Mouse (Mus musculus): Measurements from ENCODE around the gene Polr2b.

Gene Polr2b

DNA sequence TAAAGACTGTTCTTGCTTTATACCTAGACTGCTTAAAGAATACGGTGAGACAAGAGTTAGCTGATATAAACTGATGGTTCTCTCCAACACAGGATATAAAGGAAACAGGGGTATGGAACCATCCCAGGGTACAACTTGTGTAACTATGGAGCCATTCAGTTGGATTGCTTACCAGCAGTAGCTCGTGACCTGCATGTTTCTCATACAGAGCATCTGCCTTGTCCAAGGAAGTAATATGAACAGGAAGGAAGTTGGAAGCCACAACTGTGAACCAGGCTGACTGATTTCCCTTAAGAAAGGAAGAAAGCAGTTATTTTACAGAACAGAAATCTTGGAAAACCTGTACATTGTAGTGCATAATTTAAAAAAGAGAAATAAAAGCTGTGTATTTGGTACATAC, 10.5 kb upstream of the Polr2b start:
- no peak for DNase-seq (ENCODE audit: low spot score)

DNA sequence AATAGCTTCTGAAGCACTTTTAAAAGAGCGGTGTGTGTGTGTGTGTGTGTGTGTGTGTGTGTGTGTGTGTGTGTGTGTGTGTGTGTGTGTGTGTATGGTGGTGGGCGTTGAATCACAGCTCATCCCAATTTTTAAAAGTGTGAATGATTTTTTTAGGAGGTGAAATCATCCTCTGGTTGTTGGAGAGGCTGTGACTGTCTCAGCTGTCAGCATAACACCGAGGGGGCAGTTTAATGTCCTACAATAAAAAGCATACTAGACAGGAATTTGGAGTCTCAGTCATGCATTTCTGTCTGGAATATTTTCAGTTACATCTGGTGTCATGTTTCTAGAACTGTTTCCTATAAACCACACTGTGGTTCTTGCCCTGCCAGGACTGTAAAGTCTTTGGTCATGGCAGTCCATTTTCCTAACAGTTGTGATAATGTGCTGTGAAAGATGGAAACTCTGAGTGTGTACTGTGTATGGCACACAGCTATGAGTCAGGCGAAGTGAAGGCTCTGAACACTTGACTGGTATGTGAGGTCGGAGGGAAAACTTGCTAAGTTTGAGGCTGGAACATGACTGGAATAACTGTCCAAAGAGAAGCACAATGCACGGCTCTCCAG, 8.5 kb upstream of the Polr2b start:
- DNase-seq (ENCODE audit: low spot score), result no peak

DNA sequence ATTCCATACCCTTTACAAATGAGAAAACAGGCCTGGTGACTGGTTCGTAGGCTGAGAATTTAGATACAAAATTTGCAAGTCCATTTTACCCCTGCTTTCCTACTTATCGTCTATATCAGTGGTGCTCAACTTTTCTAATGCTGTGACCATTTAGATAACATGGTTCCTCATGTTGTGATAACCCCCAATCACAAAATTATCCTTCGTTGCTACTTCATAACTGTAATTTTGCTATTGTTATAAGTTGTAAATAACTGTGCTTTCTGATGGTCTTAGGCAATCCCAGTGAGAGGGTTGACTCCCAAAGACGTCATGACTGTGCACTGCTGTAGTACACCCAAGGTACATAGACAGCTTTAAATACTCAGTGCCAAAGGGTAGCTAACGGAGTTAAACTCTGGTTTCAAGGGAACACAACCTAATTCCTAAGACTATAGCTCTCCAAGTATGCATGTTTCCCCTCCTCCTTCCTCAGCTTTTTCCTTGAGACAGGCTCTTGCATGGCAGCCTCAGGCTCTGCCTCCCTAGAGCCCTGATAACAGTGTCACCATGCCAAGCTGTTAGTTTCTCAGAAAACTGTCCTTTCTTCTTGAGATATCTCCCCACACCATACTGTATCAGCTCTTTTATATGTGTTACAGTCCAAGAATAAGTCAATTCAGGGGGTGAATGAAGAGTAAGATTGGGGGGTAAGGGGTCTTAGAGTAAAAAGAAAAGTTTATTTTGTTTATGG, 2.0 kb upstream of the Polr2b start:
- DNase-seq (ENCODE audit: low spot score), result no peak

DNA sequence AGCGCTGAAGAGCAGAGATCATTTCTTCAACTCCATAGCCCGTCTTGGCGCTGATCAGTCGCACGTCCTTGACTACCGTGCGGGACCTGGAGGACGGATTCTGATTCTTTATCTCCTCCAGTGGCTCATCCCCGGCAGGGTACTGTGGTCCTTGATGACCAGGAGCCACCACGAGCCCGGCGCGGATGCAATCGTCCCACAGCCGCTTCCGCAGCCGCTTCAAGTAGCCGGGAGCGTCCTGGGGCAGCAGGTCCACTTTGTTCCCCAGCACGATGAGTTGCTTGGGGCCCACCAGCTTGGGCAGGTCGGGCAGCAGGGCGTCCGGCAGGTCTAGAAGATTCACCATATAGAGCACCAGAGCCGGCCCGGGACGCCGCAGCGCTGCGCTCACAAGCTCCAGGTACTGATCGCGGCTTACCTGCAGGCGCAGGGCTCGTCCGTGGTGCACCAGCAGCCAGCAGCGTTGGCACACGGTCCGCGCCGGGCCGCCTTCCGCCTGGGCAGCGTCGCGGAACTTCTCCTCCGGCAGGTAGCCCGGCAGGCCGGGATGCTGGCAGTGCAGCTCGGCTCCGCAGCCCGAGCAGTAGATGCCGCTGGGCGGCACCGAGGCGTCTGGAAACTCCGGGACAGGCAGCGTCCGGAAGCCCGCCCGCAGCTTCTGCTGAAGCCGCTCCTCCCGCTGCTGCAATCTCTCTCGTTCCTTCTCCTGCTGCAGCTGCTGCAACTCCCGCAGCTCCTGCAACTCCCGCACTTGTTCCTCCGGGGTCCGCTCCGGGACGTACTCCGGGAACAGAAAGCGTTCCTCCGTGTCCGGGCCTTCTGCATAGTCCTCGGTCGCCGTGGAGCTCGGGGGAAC, 668 bp upstream of the Polr2b start:
- peak; percentile 24 for DNase-seq (ENCODE audit: low spot score)

DNA sequence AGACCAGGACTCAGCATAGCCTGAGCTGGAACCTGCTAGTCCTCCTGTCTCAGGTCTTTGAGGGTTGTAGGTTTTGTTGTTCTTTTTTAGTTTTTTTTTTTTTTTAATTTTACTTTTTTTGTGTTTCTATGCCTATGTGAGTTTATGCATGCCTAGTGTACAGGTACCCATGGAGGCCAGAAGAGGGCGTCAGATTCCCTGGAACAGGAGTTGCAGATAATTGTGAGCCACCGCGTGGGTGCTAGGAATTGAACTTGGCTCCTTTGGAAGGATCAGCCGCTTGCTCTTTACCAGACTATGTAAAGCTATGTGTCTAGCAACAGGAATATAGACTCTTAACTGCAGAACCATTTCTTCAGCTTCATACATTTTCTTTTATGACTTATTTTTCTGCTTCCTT, 4.3 kb downstream of the Polr2b start:
- no peak for DNase-seq (ENCODE audit: low spot score)

DNA sequence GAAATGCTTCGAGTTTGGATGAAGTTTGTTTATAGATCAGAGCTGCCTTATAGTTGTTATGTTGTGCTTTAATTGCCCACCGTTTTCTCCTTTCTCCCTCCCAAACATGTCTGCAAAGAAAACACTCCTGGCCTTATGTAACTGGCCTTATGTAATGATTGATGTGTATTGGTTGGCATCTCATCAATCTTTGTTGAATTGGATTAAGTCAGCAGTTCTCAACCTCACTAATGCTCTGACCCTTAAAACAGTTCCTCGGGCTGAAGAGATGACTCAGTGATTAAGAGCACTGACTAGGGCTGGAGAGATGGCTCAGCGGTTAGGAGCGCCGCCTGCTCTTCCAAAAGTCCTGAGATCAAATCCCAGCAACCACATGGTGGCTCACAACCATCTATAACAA, 5.0 kb downstream of the Polr2b start:
- DNase-seq (ENCODE audit: low spot score), result no peak

DNA sequence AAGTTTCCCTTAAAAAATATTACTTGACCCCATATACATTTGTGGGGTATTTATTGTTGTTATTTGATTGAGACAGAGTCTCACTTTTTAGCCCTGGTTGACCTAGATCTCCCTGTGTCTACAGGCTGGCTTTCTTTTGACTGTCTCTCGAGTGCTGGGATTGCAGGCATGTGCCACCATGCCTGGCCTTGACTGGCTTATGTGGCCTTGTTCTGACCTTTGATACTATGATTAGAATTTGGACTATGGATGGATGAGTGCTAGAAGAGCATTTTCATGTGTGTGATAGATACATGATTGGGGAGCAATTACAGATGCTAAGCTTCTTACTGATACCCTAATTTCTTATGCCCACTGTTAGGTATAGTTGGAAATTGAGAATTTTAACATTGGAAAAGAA, 15.0 kb downstream of the Polr2b start:
- DNase-seq (ENCODE audit: low spot score), result no peak

DNA sequence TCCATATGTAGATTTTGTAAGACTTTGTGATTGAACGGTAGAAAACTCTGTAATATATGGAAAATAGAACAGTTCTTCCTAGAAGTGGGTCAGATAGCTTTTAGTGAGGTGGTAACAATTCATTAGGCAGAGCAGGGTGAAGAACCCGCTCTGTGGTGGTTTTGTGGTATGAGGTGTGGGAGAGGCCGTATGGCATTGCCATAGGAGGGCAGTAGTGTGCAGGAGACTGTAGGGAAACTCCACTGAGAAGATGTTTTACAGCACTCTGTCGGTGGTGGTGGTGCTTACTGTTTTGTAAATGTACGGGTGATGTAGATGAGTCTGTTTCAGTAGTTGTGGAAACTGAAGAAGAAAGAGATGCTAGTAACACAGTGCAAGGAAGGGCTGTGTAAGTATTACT, 20.2 kb downstream of the Polr2b start:
- DNase-seq (ENCODE audit: low spot score), result no peak

DNA sequence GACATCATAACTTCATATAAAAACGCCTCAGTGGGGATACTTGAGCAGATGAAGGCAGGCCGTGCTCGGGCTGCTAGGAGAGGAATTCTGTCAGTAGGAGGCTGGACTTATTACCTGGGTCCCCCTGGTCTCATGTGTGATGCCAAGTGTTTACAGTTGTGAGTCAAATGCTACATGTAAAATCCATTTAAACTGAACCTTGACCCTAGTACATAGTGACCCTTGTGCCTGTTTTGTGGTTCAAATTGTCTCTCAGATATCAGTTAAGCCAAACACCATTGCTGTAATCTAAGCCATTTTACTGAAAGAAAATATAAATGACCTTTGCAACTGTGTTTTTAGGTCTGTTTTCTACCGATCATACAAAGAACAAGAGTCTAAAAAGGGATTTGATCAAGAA, 30.1 kb downstream of the Polr2b start:
- no peak for DNase-seq (ENCODE audit: low spot score)

DNA sequence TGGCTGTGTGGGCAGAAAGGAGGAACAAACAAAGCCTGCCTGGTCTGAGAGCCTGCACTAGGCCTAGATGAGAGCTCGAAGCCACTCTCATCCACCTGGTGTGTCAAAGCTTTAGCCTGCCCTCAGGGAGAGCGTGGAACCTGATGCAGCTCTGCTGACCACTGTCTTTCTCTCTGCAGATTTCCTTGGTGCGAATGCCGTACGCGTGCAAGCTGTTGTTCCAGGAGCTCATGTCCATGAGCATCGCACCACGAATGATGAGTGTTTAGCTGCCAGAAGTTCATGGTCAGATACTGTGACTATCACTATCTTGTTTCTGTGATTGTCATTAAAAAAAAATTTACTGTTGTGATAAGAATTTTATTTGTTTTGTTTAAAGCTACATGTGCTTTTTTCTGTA, 39.0 kb downstream of the Polr2b start:
- DNase-seq (ENCODE audit: low spot score), result no peak

DNA sequence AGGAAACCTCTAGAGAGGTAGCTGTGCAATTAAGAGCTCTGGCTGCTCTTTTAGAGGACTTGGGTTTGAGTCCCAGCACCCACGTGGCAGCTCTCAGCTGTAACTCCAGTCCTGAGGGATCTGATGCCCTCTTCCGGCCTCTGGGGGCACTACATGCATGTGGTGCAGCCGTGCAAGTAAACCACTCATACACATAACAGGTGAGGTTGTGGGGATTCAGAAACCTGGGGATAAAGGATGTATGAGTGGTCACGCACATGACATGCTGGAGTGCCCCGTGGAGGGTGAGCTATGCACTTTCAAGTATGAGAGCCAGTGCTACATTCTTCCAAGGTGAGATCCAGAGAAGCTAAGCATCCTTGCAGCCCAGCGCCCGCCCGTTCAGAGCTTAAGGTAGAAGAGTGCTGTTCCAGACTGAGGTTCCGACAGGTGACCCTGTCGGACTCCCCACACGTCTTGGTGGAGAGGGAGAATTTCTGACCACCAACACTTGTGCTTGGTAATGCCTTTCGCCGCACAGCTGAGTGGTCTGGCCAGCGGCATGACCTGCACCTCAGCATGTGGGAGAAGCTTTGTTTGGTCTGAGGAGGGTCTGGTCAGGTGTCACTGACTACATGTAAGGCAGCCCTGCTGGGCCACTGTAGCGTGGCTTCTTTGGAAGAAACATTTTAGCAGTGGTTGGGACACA, 40.2 kb downstream of the Polr2b start:
- no peak for DNase-seq (ENCODE audit: low spot score)

DNA sequence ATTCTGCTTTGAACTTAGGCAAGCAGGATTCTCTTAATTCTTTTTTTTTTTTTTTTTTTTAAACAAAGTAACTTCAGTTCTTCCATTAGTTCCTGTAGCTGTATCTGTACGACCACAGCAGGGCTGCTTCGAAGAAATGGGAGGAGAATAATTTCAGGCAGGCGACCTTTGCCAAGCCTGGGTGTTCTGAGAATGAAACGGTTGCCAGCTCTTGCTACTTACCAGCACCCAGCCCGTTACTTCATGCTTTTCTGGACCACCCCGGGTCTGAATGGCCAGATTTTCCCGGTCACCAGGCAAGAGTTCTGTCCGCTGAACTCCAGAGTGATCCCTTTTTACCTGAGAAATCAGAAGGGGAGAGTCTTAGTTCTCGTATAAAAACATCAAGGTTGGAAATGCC, 41.7 kb downstream of the Polr2b start:
- no peak for DNase-seq (ENCODE audit: low spot score)

DNA sequence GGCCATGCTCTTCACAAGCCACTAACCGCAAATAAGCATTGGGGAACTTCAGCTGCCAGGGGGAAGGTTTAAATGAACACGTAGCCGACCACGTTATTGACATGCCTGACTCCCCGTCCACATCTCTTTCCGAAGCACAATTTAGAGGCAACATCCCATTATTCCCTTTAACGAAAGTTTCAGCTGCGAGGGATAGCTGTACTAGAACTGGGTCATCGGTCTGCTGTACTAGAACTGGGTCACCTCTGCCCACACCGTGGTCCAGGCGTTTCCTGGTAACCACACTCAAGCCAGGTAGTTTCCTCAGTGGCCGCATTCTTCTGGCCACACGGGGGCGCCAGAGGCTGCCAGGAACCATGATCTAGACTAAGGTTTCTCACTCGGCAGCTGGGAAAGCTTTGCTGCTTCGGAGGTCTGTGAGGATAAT, 44.4 kb downstream of the Polr2b start:
- peak; percentile 90 for DNase-seq (ENCODE audit: low spot score)

DNA sequence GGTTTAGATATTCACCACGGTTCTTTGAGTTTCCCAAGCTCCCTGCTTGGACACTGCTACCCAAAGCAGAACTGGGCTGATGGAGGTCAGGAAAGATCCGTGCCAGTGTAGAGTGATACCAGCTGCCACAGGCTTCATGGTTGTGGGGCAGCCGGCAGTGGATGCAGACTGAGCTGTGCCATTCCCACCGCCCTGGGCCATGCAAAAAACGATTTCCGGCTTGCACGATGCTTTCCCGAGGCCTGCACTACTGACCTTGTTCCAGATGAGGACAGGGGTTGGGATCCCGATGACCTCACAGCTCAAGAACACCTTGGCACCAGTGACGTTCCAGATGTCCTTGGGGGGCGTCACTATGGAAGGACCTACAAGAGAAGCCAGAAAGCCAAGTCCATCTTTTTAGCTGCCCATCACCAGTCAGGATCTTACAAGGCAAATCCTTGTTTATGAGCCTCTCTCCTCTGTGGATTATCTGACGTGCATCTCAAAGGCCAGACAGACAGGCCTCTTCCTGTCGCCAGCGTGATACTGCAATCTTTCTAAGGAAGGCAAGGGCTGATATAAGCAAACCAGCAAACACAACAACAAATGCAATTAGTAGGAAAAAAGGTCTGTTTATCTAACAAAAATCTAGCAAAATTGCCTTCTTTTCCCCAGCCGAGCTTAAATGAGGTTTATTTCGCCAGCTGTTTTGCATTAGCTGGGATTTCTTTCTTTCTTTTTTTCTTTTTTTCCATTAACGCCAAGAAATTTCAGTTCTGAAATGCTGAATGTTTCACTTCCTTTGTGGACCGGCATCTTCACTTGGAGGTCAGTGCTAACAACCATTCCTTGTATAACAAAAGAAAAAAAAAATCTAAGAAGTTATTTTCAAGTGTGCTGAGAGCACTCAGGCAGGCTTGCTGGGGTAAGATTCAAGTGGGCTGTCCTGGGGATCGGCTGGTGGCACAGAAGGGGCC, 45.6 kb downstream of the Polr2b start:
- peak; percentile 61 for DNase-seq (ENCODE audit: low spot score)

DNA sequence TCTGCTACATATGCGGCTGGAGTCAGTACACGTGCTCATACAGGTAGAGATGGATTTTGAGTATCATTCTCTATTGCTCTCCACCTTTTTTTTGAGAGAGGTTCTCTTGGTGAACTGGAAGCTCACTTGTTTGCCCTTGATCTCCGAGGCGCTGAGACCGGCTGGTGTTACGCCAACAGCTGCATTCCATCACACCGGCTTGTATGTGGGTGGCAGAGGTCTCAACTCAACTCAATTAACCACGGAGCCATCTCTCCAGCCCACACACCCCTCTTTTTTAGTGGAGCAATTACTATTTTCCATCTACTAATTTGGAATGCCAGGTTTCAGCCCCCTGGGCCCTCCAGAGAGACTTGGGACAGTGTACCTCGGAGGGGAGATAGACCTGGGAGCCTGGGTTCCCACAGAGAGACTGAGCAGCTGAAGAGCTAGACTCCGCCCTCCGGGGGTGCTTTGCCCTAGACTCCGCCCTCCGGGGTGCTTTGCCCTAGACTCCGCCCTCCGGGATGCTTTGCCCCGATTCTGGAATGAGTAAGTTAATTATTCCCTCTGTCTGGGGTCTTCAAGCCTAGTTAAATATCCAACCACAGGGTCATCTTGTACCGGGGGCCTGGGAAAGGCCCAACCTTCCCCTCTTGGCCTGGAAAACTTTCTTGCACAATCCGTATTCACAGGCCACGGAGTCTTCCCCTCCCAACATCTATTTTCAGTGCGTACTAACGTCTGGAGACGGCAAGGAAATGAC, 47.6 kb downstream of the Polr2b start:
- peak; percentile 59 for DNase-seq (ENCODE audit: low spot score)

DNA sequence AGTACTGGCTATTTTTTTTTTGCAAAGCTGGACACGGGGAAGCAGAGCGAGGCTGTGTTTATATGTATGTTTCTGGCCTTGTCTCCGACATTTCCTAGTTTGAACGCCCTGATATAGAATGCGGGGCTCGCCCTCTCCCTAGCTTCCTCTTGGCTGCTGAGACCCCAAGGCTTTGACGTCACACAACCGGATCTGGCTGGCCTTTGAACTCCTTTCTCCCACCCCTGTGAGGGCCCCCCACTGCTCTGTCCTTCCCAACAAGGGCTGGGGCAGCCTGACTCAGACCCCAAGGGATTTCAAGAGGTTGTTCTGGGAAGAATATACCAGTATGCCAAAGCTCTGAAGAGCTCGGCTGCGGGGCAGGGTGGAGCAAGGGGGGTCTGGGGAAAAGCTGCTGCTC, 48.4 kb downstream of the Polr2b start:
- peak; percentile 60 for DNase-seq (ENCODE audit: low spot score)

DNA sequence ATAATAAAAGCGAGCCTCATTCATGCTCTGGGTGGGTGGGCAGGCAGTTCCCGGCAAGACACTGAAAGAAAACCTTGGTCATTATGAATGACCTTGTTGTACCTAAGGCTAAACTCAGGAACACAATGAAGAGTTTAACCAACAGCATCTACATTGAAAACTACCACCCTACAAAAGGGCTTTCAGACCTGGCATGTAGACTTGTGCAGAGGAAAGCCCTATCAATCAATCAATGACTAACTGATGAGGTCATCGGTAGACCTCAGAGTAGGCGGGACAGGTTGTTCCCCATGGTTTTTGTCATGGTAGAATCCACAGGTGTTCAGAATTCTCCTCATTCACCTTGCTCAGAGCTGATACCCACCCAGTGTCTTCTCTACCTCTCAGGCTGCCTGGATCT, 50.0 kb downstream of the Polr2b start:
- DNase-seq (ENCODE audit: low spot score), result no peak

DNA sequence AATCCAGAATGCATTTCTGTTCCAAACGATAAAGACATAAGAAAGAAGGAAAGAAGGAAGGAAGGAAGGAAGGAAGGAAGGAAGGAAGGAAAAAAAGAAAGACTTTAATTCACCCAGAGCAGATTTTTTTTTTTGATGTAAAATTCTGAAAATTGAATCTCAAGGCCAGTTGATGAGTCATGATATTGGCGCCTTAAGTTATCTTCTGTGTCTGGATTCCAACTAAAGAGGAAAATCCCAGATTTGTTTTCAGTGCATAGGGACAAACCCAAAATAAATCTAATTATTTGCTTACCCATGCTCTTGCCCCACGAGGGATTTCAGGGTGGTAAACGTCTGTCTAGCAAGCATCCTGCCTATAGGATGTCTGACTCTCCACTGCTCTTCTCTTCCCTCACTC, 51.1 kb downstream of the Polr2b start:
- no peak for DNase-seq (ENCODE audit: low spot score)

DNA sequence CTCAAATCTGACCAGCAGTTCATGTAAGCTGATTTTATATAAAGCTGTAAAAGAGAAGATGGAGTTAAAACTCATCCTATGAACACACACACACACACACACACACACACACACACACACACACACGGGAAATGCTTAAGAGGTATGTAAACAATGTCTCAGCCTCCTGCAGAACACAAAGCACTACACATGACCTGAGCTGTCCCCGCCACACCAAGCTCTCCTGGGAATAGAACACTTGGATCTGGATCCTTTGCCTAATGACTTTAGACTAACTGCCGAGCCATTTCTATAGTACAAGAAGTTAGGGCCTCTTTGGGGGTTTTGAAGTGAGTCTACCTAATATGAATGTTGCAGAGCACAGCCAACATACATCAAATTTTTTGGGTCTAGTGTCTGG, 52.2 kb downstream of the Polr2b start:
- no peak for DNase-seq (ENCODE audit: low spot score)

DNA sequence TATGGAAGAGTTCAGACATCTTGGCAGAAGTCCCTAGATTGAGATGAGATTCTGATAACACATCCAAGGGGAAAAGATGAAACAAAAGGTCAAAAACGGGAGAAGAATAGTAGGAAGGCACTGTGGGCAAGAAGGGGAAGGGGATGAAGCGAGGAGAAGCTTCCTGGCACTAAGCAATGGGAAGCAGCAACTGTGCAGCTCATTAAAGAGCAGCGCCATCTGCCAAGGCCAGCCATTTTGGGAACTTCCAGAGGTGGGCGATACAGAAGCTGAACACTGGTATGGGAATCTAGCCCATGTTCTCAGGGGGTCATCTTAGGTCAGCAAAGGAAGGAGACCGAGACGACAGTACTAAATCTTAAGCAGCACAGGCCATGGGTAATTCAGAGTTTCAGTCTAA, 53.7 kb downstream of the Polr2b start:
- DNase-seq (ENCODE audit: low spot score), result no peak
